Mouse (Mus musculus) common myeloid progenitor, adult 5-6 weeks (primary cell): ENCODE data around the gene Ush1g. TPM values are rescaled to one million over a fixed set of nuclear protein-coding genes. Genes with fewer than 3 reads are reported as not detected.

Experiments
- ATAC-seq: replicated peaks from 2 replicates; pipeline ENCODE4 v1.8.0; 2016; ENCODE audit warnings: low read depth, mild to moderate bottlenecking, moderate TSS enrichment, inconsistent platforms; ENCODE audit not compliant: poor library complexity, severe bottlenecking
- total RNA-seq: library from RNA; stranded (forward); fragments of 200-1000, 187-1606 nt; gene quantifications from 2 replicates; pipeline ENCODE4 v1.2.3, GENCODE M21; 2017

The Ush1g gene
- total RNA-seq, 1 experiment from 2014 or later: not detected

DNA sequence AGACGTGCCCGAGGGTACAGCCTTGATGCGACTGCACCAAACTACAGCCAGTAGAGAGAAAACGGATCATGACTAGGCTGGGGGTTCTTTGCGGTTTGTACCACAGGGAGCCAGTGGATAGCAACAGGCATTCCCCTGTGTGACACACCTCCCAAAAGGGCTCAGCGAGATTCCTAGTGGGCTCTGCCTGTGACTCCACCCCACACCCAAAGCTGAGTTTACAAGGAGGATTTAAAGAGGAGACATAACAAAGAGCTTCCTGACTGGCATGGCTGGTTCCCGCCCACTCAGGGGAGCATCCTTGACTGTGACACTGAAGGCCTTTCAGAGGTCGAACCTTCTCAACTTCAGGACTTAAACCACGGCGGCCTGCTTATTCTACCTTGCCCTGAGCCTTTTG lies 30.3 kb downstream of the Ush1g start:
- ATAC-seq: no peak

DNA sequence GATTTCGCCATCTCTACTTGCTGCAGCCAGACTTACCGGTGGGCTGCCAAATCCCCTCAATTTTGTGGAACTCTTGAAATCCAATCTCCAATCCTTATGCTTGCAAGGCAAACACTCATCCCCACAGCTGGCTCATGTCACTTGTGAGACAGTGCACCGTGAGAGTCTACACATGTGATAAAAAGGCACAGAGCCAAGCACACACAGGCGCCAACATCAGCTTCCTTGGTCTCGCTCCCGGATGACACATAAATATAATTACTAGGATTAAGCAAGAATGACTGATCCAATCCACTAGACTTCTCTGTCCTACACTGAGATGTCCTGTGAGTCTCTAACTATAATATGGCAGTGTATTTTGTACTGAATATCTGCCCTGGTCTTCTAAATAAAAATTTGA lies 30.9 kb downstream of the Ush1g start:
- ATAC-seq: no peak

DNA sequence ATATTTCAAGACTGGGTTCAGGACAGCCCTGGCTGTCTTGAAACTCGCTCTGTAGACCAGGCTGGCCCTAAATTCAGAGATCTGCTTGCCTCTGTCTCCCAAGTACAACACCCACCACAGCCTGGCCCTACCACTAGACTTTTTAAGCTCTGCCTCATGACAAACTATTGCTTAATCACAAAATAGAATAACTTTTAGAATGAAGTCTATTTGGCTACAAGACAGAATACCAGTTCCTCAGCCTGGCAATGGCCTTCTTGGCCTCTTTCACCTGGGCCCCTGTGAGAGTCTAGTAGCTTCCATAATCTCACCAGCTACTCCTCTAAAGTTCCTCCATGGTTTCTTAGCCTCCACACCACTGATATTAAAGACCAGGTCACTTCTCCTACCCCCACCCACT lies 31.5 kb downstream of the Ush1g start:
- ATAC-seq: no peak

DNA sequence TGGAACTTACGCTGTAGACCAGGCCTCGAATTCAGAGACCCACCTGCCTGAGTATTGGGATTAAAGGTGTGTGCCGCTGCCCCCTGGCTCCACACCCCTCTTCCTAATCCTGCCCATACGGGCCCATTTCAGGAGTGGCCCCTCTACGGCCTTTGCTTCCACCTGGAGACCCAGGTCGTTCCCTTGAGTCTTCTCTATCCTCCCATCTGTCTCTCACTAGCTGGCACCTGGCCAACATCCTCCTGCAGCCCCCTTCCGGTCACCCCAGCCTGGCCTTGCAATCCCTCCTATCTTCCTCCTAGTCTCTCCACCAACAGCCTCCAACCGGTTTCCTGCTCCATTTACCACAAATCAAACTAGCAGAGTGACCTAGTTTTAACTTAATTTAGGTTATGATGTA lies 32.0 kb downstream of the Ush1g start:
- ATAC-seq: no peak

DNA sequence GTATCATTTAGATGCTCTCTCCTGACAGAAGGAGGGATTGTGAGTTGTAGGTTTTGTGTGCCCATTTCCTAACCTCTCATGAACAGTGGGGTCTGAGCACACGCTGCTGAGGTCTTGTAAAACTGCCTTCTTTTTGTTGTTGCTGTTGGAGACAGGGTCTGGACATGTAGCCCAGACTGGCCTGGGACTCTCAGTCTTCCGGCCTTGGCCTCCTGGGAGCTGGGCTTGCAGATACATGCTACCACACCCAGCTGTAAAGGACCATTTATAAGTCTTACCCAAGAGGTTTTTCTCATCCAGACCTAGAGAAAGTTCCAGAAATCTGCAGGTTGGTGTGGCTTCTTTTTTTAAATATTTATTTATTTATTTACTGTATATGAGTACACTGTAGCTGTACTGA lies 33.5 kb downstream of the Ush1g start:
- ATAC-seq: no peak

DNA sequence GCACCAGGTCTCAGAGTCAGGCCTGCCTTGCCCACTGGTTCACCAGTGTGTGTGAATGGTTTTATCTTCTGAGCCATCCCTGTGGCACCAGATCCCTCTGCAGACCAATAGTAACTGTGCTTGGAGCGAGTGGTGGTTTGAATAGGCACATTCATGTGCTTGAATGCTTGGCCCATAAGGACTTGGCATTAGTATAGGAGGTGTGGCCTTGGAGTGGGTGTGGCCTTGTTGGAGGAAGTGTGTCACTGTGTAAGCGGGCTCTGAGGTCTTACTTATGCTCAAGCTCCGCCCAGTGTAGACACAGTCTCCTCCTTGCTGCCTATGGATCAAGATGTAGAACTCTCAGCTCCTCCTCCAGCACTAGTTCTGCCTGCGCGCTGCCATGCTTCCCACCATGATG lies 34.5 kb downstream of the Ush1g start:
- no peak for ATAC-seq

DNA sequence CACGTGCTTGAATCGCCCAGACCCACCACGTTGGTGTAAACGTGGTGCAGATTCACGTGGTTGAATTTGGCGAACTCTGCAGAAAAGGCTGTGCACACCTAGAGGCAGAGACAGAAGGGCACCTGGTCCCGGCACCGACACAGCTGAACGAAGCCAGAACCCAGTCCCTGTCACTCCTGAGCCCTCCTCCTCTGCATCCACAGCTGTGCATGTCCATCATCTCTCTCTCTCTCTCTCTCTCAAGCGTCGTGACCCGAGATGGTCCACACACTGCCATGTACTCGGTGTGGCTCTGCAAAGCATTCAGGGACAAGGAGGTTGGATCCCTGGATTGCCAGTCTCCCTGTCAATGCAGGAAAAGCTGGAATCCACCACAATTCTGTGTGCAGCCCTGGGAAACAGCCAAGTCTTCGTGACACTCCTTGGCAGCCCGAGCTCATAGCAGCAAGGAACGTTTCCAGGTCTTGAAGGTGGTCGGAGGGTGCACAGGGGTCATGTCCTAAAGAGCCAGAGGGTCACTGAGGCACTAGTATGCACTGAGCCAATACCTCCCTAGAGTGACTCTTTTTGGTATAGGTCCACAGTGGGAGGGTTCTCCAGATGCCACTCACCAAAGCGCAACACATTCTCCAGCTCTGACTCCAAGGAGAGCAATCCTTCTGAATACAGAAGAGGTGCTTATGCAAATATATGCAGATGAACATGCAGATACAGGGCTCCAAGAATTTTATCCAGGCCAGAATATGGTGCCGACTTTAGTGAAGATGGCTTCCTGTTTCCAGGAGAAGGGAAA lies 35.4 kb downstream of the Ush1g start:
- ATAC-seq: no peak

DNA sequence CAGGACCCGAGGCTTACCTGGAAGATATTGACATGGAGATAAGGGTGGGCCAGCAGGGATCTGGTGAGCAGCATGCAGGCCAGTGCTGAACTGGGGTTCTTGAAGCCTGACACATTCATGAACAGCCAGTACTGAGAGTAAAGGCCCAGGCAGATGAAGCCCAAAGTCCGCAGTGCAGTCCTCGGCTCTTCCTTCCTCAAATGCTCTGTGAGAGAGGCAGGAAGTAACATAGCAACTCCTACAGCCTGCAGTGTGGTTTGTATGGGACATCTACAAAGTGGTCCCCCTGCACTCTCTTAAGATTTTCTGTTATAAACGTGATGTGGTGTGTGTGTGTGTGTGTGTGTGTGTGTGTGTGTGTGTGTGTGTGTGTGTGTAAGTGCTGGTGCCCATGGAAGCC lies 36.6 kb downstream of the Ush1g start:
- peak; percentile 74 for ATAC-seq

DNA sequence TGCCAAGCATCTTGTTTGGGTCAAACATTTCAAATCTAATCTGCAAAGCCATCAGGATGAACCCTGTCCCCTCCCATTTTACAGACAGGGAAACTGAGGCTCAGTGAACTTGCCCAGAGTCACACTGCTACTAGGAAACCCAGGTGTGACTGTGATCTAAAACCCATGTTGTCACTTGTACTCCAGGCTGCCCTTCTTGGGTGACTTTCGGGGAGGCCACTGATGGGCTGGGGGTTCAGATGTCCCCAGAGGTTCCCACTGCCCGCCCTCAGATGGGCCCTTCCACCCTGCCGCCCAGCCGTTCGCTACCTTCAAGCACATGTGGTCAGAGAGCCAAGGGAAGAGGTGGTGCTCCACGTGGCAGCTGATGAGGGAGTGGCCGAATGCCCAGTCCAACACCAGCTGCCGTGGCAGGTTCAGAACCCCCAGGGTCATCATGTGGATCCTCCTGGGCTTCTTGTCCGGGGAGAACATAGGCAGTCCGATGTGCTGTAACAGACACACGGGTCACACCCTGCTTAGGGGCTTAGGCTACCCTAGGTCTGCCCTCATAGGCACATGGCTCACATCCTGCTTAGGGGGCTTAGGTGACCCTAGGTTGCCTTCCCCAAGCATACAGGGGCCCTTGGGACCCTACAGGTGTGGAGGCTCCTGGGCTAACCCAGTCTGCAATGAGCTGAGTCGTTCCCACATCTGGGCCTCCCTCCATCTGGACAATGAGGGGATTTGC lies 37.8 kb downstream of the Ush1g start:
- no peak for ATAC-seq

DNA sequence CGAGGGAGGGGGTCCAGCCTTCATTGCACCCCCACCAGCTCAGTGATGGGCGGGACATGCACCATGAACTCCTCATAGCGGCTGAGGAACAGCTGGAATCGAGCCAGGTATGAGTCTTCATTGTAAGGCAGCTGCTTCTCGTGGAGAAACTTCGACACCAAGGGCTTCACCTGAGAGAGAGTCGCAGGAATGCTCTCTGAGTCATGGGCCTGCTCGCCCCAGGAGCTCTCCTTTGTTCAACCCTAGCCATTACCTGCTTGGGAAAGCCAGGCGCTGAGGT lies 38.4 kb downstream of the Ush1g start:
- ATAC-seq: no peak

DNA sequence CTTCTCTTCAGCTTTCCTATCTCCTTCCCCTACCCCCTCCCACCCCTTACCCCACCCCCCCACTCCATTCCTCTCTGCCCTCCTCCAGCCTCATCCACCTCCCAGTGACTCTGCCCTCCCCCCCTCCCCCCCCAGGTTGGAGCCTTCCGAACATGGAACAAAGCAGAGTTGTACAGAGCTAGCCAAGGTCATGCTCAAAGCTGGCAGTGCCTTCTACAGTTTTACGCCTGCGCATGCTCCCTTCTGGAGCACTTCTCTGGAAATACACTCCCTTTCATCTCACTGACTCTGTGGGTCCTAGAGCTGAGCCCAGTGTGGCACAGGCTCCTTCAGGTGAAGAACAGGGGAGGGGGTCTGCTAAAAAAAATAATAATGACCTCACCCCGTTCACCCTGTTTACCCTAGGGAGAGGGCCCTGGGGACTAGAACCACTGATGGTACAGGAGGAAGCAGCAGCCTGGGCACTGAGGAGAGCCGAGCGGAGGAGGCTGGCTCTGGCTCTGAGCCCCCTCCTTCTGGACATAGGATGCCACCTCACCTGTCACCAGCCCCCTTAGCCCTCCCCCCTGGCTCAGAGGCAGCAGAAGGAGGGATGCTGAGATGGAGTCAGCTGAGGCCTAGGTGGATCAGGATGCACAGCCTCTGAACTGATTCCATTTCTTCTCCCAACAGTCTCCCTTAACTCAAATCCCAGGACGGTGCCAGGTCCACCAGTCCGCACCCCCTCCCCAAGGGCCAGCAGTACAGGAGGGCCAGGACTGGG lies 38.9 kb downstream of the Ush1g start:
- ATAC-seq: no peak

DNA sequence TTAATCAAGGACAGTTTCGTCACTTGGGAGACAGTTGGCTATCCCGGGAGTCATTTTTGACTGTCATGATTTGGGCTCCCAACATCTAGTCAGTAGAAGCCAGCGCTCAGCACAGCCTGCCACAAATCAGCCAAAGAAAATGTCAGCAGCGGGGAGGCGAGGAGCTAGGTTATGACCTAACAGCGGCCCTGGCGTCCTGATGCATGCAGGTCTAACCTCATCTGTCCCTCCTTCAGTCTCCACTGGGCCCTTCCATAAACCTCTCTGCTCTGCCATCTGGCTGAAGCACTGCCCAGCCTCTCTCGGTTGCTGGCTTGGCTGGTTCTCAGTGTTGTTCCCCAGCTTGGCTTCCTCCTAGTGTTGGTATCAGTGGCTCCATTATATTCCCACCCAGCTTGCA lies 39.5 kb downstream of the Ush1g start:
- no peak for ATAC-seq

DNA sequence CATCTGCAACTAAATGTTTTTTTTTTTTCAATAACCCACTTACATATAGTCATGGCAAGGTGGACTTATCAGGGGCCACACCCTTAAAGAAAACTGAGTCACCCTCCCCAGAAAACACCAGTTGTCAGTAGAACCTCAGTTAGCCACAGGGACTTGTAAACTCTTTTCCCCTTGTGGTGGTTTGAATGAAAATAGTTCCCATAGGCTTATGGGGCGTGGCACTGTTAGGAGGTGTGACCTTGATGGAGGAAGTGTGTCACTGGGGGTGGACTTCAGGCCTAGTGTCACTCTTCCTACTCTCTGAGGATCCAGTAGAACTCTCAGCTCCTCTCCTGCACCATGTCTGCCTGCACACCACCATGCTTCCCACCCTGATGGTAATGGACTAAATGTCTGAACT lies 42.1 kb downstream of the Ush1g start:
- peak; percentile 27; the same call in 1 of the 2 replicates for ATAC-seq

DNA sequence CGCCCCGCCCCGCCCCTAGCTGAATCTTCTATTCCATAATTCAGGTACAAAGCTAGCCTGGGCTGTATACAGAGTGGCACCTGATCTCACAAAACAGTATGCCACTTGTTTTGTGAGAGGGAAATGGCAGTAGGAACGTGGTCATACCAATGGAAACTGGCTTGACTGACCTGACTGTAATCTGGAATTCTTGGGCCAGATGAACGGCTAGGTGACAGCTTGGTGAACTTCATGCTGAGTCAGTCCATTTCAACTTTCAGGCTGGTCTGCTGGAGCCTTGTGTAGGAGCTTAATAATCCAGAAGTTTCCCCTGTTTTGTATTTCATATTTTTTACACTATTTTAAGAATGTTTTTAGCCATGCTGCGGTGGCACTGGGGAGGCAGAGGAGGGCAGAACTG lies 43.7 kb downstream of the Ush1g start:
- no peak for ATAC-seq

DNA sequence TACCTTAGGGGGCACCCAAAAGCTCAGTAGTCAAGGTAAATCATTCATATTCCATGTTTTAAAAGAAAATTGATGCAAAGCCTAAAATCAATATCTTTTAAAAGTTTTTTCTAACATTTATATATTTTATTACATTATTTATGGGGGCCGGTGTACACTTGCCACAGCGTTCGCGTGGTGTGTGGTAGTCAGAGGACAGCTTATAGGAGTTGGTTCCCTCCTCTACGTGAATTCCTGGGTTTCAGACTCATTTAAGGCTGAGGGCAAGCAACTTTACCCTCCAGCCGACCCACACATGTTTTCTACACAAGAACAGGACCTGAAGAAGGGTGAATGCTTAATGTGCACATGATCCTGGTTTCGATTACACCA lies 44.3 kb downstream of the Ush1g start:
- no peak for ATAC-seq

DNA sequence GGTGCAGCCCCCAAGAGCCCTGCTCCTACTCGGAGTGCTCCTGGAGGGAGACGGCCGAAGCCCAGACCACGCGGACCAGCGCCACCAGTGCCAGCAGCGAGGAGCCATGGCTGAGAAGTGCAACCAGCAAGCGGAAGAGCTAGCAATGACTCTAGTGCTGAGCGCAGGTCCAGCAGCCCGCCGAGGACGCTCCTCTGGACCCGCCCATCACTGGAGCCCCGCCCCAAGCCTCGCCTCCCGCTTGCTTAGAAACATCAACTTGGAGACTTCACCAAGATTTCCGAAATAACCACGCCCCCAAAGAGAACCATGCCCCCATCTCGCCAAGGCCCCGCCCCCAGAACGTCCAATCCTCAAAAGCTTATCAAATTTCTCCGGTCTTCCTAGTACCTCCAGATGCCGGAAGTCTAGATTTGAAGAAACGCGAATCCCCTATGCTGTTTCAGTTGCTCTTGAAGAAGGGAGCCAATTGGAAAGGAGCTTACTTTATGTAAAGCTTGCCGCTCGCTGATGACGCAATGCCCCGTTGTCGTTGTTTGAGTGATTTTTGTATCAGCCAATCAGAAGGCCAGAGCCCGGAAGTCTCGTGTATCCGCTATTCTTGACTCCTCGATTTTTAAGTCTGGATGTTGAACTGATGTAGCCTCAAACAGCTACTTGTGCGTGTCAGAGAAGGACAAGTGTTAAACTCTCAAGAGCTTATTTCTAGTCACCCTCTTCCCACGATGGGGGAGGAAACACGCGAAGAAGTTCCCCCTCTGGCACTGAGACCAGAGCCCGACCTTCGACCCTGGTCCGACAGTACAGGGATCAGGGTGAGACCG lies 44.8 kb downstream of the Ush1g start, which contains the start of gene Fdxr:
Fdxr (minus strand) TSS at position 271 of the 824 bp plus-strand sequence.
- peak; percentile 85 for ATAC-seq

DNA sequence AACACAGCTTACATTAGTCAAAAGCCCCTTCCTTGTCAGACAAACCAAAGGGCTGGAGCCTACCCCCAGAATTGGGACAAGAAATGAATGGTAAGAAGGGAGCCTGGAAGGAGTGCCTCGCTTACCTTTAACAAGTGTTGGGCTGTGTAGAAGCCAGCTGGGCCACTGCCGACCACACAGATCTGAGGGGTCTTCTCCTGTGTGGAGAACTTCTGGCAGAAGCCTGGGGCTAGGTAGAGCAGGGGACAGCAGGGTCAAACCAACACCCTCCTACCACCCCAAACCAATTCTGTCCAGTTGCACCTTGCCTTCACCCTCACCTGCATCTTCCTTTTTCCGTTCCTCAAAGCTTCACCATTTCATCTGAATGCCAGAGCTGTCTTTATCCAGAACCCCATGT lies 45.9 kb downstream of the Ush1g start:
- ATAC-seq: no peak

DNA sequence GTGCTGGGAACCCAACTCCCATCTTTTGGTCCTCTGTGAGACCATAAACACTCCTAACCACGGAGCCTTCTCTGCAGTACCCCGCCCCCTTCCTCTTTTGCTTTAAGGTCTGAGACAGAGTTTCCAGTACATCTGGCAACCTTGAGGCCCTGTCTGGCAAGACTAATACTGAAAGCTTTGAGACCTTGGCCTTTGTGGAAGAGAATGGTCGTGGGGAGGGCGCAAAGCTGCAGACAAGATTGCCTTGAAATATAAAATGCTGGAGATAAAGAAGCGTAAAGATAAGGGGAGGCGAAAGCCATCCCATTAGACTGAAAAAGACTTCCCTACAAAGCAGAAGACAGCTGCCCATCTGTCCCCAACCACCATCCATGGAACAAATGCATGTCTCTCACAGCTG lies 46.3 kb downstream of the Ush1g start:
- ATAC-seq: no peak

DNA sequence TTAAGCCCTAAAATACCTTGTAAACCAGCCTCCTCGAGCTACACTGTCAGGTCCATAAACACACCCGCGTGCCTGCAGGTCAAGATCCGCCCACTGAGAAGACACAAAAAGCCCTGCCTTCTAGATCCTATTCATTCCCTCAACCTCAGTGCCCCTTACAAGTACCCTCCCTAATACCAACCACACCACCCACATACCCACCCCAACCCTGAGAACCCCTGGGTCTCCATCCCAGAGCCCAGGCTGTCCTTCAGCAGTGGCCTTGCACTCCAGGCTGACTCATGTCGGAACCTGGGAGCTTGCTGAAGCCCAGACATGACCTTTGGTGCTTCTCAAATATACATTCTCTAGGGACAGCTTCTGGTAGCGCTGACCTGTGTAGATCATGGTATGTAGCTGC lies 47.1 kb downstream of the Ush1g start:
- no peak for ATAC-seq

DNA sequence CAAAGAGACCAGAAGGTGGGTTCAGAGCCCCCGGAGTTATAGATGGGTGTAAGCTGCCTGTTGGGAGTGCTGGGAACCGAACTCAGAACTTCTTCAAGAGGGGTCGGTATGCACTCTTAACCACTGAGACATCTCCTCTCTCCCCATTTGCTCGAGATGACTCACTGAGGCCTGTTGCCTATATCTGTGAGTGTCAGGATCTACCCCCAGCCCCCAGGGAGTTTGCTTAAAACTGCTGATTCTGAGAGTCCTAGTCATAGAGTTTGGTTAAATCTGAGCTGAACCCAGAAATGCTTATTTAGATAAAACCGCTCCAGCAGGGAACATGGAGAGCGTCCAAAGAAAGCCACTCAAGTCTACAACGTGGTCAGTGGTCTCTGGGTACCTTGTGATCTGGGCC lies 47.7 kb downstream of the Ush1g start:
- no peak for ATAC-seq
